Mouse (Mus musculus): ENCODE measurements around the gene Ajap1. TPM values are rescaled to one million over a fixed set of nuclear protein-coding genes. Genes with fewer than 3 reads are reported as not detected.

The Ajap1 gene
- polyA plus RNA-seq, 1 experiment from 2014 or later: 0.28 TPM

DNA sequence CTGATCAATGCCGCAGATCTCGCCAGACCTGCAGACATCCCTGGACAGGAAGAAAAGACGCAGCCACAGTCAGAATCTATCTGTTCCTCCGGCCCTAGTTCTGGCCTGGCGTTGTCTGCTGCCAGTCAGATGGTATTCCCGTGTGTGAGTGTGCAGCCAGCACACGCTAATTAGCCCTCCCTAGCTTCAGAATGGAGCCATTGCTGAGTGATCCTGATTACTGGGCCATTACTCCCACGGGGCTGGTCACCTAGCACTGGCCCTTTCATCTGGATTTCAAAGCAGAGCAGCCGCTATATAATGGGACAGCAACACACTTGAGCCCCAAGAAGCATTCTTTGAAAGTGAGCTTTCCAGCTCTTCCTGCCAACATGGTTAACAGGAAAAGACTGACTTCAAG lies 9.8 kb upstream of the Ajap1 start:
- Histone ChIP-seq H3K4me1 (replicated peaks; ENCODE audit: control insufficient read depth, insufficient read depth, low read length) (no peaks in the 10 kb centered on the region), H3K27ac (ENCODE audit: low read length) (no peak overlapping the region), H3K4me3 (ENCODE audit: low read length) (no peak overlapping the region), H3K9me3 (ENCODE audit: control insufficient read depth, low read length) (no peaks in the 10 kb centered on the region), H3K9ac (ENCODE audit: low read length) (no peak overlapping the region), H3K27me3 (ENCODE audit: control insufficient read depth, insufficient read depth, low read depth, low read length) (no peaks in the 10 kb centered on the region), H3K4me2 (ENCODE audit: low read depth, low read length) (no peak overlapping the region), H3K36me3 (ENCODE audit: control insufficient read depth, insufficient read depth, low read length) (no peaks in the 10 kb centered on the region)
- WGBS: 65% methylated on average over 9 of the region's 9 CpGs
- ATAC-seq (ENCODE audit: low read depth): no peak

- WGBS: 82% methylated on average over 8 of the region's 8 CpGs
- Histone ChIP-seq H3K9ac (ENCODE audit: low read length) (no peak overlapping the region), H3K4me1 (replicated peaks; ENCODE audit: control insufficient read depth, insufficient read depth, low read length) (no peaks in the 10 kb centered on the region), H3K4me2 (ENCODE audit: low read depth, low read length) (no peak overlapping the region), H3K27ac (ENCODE audit: low read length) (no peak overlapping the region), H3K9me3 (ENCODE audit: control insufficient read depth, low read length) (no peaks in the 10 kb centered on the region), H3K4me3 (ENCODE audit: low read length) (no peak overlapping the region), H3K27me3 (ENCODE audit: control insufficient read depth, insufficient read depth, low read depth, low read length) (peaks cover 15% of the 10 kb centered on the region), H3K36me3 (ENCODE audit: control insufficient read depth, insufficient read depth, low read length) (no peaks in the 10 kb centered on the region)
- ATAC-seq (ENCODE audit: low read depth): no peak
These were observed 6.5 kb upstream of the Ajap1 start for GRCm38 (mm10) chr4:153489116-153489515.

DNA sequence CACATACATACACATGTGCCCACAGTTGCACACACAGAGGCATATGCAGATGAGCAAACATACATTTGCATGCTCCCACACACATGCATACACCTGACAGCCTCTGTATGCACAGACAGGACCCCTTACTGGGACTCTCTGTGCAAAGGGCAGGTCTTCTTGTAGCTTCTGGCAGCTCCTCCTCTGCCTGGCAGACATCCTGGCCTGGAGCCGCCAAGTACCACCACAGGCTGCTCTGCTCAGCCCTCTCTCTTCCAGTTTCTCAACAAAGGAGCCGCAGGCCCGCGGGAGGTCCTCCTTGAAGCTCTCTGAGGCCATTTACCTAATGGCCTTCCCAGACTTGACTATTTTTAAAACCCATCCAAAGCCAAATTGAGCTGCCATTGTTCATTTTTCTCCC lies 3.3 kb upstream of the Ajap1 start:
- Histone ChIP-seq H3K9ac (ENCODE audit: low read length) (no peak overlapping the region), H3K27me3 (ENCODE audit: control insufficient read depth, insufficient read depth, low read depth, low read length) (peaks cover 47% of the 10 kb centered on the region), H3K36me3 (ENCODE audit: control insufficient read depth, insufficient read depth, low read length) (no peaks in the 10 kb centered on the region), H3K4me1 (replicated peaks; ENCODE audit: control insufficient read depth, insufficient read depth, low read length) (no peaks in the 10 kb centered on the region; the same call in 1 of the 2 replicates), H3K9me3 (ENCODE audit: control insufficient read depth, low read length) (no peaks in the 10 kb centered on the region), H3K27ac (ENCODE audit: low read length) (no peak overlapping the region), H3K4me2 (ENCODE audit: low read depth, low read length) (no peak overlapping the region), H3K4me3 (ENCODE audit: low read length) (no peak overlapping the region)
- WGBS: 53% methylated on average over 4 of the region's 4 CpGs
- no peak for ATAC-seq (ENCODE audit: low read depth)

GRCm38 (mm10) chr4:153484392-153484791 lies 1.8 kb upstream of the Ajap1 start:
- no peak overlapping the region for H3K27ac ChIP-seq (ENCODE audit: low read length)
- H3K36me3 ChIP-seq (ENCODE audit: control insufficient read depth, insufficient read depth, low read length): no peaks in the 10 kb centered on the region
- no peak overlapping the region for H3K4me2 ChIP-seq (ENCODE audit: low read depth, low read length)
- no peak overlapping the region for H3K9ac ChIP-seq (ENCODE audit: low read length)
- WGBS: 3% methylated on average over 7 of the region's 7 CpGs
- H3K4me3 ChIP-seq (ENCODE audit: low read length): no peak overlapping the region
- ATAC-seq (ENCODE audit: low read depth): 0 out of 2 replicates have a peak, but pooled peaks have one; percentile 15
- peaks cover 62% of the 10 kb centered on the region for H3K27me3 ChIP-seq (ENCODE audit: control insufficient read depth, insufficient read depth, low read depth, low read length)
- no peaks in the 10 kb centered on the region for H3K9me3 ChIP-seq (ENCODE audit: control insufficient read depth, low read length)
- no peaks in the 10 kb centered on the region; the same call in 1 of the 2 replicates for H3K4me1 ChIP-seq (replicated peaks; ENCODE audit: control insufficient read depth, insufficient read depth, low read length)

DNA sequence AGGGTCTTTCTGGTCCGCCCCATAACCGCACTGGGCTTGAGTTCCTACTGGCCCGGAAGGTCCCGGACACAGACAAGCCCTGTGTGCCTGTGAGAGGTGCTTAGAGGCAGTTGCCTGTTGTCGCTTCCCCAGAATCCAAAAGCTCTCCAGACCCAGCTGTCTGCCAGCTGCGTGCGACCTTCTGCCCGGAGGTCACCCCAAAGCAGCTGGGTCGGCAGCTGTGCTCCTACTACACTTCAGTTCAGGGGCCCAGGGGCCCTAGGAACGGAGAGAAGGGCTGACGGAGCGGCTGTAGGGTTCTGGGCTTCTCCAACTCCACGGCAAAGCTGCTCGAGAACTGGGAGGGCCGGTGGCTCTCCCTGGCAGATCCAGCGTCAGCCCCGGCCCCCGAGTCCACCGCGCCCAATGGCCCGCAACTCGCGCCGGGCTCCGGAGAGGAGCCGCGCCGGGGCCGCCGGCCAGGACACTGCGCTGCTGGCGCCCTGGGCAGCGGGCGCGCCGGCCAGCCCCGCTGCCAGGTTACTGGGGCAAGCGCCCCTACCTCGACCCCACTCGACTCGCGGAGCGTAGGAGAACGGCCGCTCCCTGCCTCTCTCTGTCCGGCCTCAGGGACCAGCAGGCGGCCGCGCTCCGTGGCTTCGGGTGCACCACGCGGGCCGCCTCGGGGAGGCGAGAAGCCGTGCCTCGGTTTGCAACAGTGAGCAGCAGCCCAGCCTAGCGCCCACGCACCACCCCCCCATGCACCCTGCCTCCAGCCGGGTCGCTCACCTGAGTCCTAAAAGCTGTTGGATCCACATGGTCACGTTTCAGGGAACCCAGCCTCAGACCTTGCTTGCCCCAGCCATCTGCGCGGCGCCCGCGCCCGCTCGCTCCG lies 1.0 kb downstream of the Ajap1 start:
- Histone ChIP-seq H3K9ac (ENCODE audit: low read length) (no peak overlapping the region), H3K36me3 (ENCODE audit: control insufficient read depth, insufficient read depth, low read length) (no peaks in the 10 kb centered on the region), H3K27ac (ENCODE audit: low read length) (no peak overlapping the region), H3K9me3 (ENCODE audit: control insufficient read depth, low read length) (no peaks in the 10 kb centered on the region), H3K27me3 (ENCODE audit: control insufficient read depth, insufficient read depth, low read depth, low read length) (peaks cover 78% of the 10 kb centered on the region), H3K4me1 (replicated peaks; ENCODE audit: control insufficient read depth, insufficient read depth, low read length) (no peaks in the 10 kb centered on the region; the same call in 1 of the 2 replicates), H3K4me2 (ENCODE audit: low read depth, low read length) (peak overlapping the region; percentile 51), H3K4me3 (ENCODE audit: low read length) (peak overlapping the region; percentile 29)
- no peak for ATAC-seq (ENCODE audit: low read depth)
- under 1% methylated on average over 63 of the region's 71 CpGs for WGBS

DNA sequence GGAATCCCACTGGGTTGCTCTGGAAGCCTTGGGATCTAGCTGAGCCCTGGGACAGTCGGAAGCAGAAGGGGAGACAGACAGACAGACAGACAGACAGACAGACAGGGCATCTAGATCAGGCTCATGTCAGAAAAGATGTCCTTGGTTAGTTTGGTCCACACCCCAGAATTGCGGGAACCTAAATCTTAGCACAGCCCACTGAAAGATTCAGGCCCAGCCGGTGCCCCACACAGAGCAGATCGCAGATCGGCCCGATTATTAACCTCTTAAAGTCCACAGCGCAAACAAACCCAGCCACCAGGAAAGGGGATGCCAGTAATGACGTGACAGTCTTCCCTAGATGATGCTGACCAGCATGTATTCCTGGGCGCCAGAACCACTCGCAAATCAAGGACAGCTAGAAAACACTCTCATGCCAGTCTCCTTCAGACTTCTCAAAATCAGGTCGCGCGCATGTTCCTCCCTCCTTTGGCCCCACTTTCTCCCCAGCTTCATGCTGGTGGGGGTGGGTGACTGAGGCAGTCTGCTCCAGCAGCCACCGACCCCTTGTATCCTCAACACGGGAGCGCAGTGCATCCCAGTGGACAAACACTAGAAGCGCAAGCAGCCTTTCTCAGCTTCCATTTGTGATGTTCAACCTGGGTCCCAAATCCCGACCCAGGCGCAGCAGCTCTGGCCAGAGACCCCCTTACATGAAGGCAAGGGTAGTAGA lies 1.9 kb downstream of the Ajap1 start:
- WGBS: 3% methylated on average over 19 of the region's 19 CpGs
- no peak for ATAC-seq (ENCODE audit: low read depth)
- no peak overlapping the region for H3K4me2 ChIP-seq (ENCODE audit: low read depth, low read length)
- H3K4me3 ChIP-seq (ENCODE audit: low read length): no peak overlapping the region; the same call in 1 of the 2 replicates
- no peak overlapping the region for H3K9ac ChIP-seq (ENCODE audit: low read length)
- H3K27ac ChIP-seq (ENCODE audit: low read length): no peak overlapping the region
- no peaks in the 10 kb centered on the region; the same call in 1 of the 2 replicates for H3K4me1 ChIP-seq (replicated peaks; ENCODE audit: control insufficient read depth, insufficient read depth, low read length)
- H3K27me3 ChIP-seq (ENCODE audit: control insufficient read depth, insufficient read depth, low read depth, low read length): peaks cover 76% of the 10 kb centered on the region
- H3K9me3 ChIP-seq (ENCODE audit: control insufficient read depth, low read length): no peaks in the 10 kb centered on the region
- H3K36me3 ChIP-seq (ENCODE audit: control insufficient read depth, insufficient read depth, low read length): no peaks in the 10 kb centered on the region

GRCm38 (mm10) chr4:153479144-153479543 lies 3.5 kb downstream of the Ajap1 start:
- Histone ChIP-seq H3K4me1 (replicated peaks; ENCODE audit: control insufficient read depth, insufficient read depth, low read length) (no peaks in the 10 kb centered on the region; the same call in 1 of the 2 replicates), H3K4me3 (ENCODE audit: low read length) (no peak overlapping the region), H3K36me3 (ENCODE audit: control insufficient read depth, insufficient read depth, low read length) (no peaks in the 10 kb centered on the region), H3K4me2 (ENCODE audit: low read depth, low read length) (no peak overlapping the region), H3K9ac (ENCODE audit: low read length) (no peak overlapping the region), H3K27ac (ENCODE audit: low read length) (no peak overlapping the region), H3K9me3 (ENCODE audit: control insufficient read depth, low read length) (no peaks in the 10 kb centered on the region), H3K27me3 (ENCODE audit: control insufficient read depth, insufficient read depth, low read depth, low read length) (peaks cover 64% of the 10 kb centered on the region)
- no peak for ATAC-seq (ENCODE audit: low read depth)
- 19% methylated on average over 8 of the region's 8 CpGs for WGBS

DNA sequence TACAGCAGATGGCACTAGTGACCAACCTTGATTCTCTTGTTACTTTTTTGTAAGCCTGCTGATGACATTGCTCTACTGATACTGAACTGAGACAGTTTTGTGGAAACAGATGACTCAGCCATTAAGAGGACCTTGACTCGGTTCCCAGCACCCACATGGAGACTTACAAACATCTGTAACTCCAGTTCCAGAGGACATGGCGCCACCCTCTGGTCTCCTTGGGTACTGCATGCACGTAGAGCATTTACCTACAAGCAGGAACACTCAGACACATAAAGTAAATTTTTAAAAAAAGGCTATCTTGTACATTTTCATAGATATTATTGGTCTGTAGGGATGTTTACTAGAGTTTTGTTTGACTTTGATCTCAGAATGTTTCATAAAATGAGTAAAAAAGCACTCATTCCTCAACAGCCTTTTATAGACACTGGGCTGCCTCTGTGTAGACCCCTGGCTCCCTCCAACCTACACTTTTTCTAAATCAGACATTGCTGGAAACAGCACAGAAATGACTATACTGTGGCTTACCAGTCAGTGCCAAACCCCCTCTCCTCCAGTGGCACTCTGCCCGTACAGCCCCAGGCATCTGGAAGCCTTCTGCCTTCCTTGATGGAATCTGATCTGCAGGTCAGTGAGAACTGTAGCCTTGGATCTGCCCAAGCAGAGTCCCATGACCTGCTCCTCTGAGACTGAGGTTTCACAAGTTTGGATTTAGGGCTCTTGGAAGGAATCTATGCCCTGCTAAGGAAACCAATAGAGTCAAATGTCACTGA lies 8.9 kb downstream of the Ajap1 start:
- no peak overlapping the region for H3K4me2 ChIP-seq (ENCODE audit: low read depth, low read length)
- peaks cover 4% of the 10 kb centered on the region for H3K9me3 ChIP-seq (ENCODE audit: control insufficient read depth, low read length)
- H3K4me3 ChIP-seq (ENCODE audit: low read length): no peak overlapping the region
- no peak overlapping the region for H3K9ac ChIP-seq (ENCODE audit: low read length)
- H3K4me1 ChIP-seq (replicated peaks; ENCODE audit: control insufficient read depth, insufficient read depth, low read length): no peaks in the 10 kb centered on the region
- no peak overlapping the region for H3K27ac ChIP-seq (ENCODE audit: low read length)
- WGBS: 71% methylated on average over 4 of the region's 4 CpGs
- H3K27me3 ChIP-seq (ENCODE audit: control insufficient read depth, insufficient read depth, low read depth, low read length): peaks cover 9% of the 10 kb centered on the region
- no peak for ATAC-seq (ENCODE audit: low read depth)
- no peaks in the 10 kb centered on the region for H3K36me3 ChIP-seq (ENCODE audit: control insufficient read depth, insufficient read depth, low read length)

DNA sequence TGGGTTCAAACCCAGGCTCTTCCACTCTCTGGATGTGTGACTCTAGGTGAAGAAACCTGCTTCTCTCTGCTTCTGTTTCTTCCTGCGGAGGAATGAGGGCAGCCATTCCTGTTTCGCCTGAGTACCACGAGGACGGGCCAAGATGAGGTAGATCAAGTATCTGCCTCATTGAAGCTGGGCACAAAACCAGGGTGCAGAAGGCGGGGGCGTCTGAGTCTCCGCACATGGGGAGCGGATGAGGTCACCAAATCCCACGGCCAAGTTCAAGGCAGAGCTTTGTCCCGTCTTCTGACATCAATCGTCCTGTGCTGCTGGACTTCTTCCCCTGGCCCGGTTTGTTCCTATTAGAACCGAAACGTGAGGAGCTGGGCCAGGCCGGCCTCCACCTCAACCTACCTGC lies 12.9 kb downstream of the Ajap1 start:
- H3K27me3 ChIP-seq (ENCODE audit: control insufficient read depth, insufficient read depth, low read depth, low read length): no peaks in the 10 kb centered on the region
- no peak overlapping the region for H3K4me3 ChIP-seq (ENCODE audit: low read length)
- no peak overlapping the region for H3K27ac ChIP-seq (ENCODE audit: low read length)
- no peak for ATAC-seq (ENCODE audit: low read depth)
- H3K36me3 ChIP-seq (ENCODE audit: control insufficient read depth, insufficient read depth, low read length): no peaks in the 10 kb centered on the region
- no peak overlapping the region for H3K9ac ChIP-seq (ENCODE audit: low read length)
- H3K4me1 ChIP-seq (replicated peaks; ENCODE audit: control insufficient read depth, insufficient read depth, low read length): no peaks in the 10 kb centered on the region
- WGBS: 79% methylated on average over 15 of the region's 15 CpGs
- peaks cover 4% of the 10 kb centered on the region for H3K9me3 ChIP-seq (ENCODE audit: control insufficient read depth, low read length)
- H3K4me2 ChIP-seq (ENCODE audit: low read depth, low read length): no peak overlapping the region

All from lung, embryonic 16.5 days (tissue).